Mouse (Mus musculus) erythroblast, adult 5-6 weeks (primary cell): ENCODE results near the gene Elovl6. TPM values are rescaled to one million over a fixed set of nuclear protein-coding genes. Genes with fewer than 3 reads are reported as not detected.

Experiments used
- ATAC-seq: replicated peaks from 2 replicates; pipeline ENCODE4 v1.8.0; 2016; ENCODE audit warnings: moderate number of reproducible peaks, mild to moderate bottlenecking, moderate TSS enrichment, inconsistent platforms; ENCODE audit not compliant: poor library complexity, low FRiP score, severe bottlenecking
- total RNA-seq, 2 experiments: library from RNA; stranded (forward) in 1 of 2; stranded (reverse) in 1 of 2; fragments of 150-400 nt in 1 of 2; fragments of 200-764, 138-1000 nt in 1 of 2; gene quantifications; 2 replicates each; pipeline versions ENCODE4 v1.2.3 to v1.2.4; 2015 to 2017; ENCODE audit warnings: low replicate concordance in 2 of 2

The Elovl6 gene
- total RNA-seq, 2 experiments from 2014 or later = 1.6 to 3.7 TPM

- ATAC-seq = no peak
These were observed 5.8 kb downstream of the Elovl6 start for GRCm38 (mm10) chr3:129537954-129538353.

- no peak for ATAC-seq
These were observed 8.7 kb downstream of the Elovl6 start for GRCm38 (mm10) chr3:129540882-129541281.

GRCm38 (mm10) chr3:129541456-129541855 is 9.3 kb downstream of the Elovl6 start:
- no peak for ATAC-seq

GRCm38 (mm10) chr3:129543376-129543775 is 11.2 kb downstream of the Elovl6 start:
- no peak for ATAC-seq

GRCm38 (mm10) chr3:129544217-129544616 is 12.1 kb downstream of the Elovl6 start:
- no peak for ATAC-seq

GRCm38 (mm10) chr3:129545228-129545627 is 13.1 kb downstream of the Elovl6 start:
- ATAC-seq = no peak

- ATAC-seq = no peak
These were observed 13.6 kb downstream of the Elovl6 start for GRCm38 (mm10) chr3:129545801-129546200.

- no peak for ATAC-seq
These were observed 15.8 kb downstream of the Elovl6 start for GRCm38 (mm10) chr3:129547837-129548435.

- no peak for ATAC-seq
These were observed 16.6 kb downstream of the Elovl6 start for GRCm38 (mm10) chr3:129548760-129549159.

- no peak for ATAC-seq
These were observed 17.4 kb downstream of the Elovl6 start for GRCm38 (mm10) chr3:129549546-129549945.

GRCm38 (mm10) chr3:129551581-129552290 is 19.6 kb downstream of the Elovl6 start:
- no peak for ATAC-seq

GRCm38 (mm10) chr3:129552370-129552769 is 20.2 kb downstream of the Elovl6 start:
- ATAC-seq = no peak

- ATAC-seq = peak; percentile 72
These were observed 21.0 kb downstream of the Elovl6 start for GRCm38 (mm10) chr3:129553173-129553572.

GRCm38 (mm10) chr3:129553661-129554060 is 21.5 kb downstream of the Elovl6 start:
- no peak for ATAC-seq

- no peak for ATAC-seq
These were observed 22.3 kb downstream of the Elovl6 start for GRCm38 (mm10) chr3:129554436-129554835.

- no peak for ATAC-seq
These were observed 24.9 kb downstream of the Elovl6 start for GRCm38 (mm10) chr3:129557048-129557447.

- no peak for ATAC-seq
These were observed 25.4 kb downstream of the Elovl6 start for GRCm38 (mm10) chr3:129557566-129557965.

GRCm38 (mm10) chr3:129558016-129558955 is 26.1 kb downstream of the Elovl6 start:
- no peak for ATAC-seq

- ATAC-seq = no peak
These were observed 27.9 kb downstream of the Elovl6 start for GRCm38 (mm10) chr3:129560068-129560467.

- no peak for ATAC-seq
These were observed 28.9 kb downstream of the Elovl6 start for GRCm38 (mm10) chr3:129561011-129561410.
